Mouse (Mus musculus) erythroblast, embryonic 14.5 days (primary cell): ENCODE data around the gene Ctf1. TPM values are rescaled to one million over a fixed set of nuclear protein-coding genes. Genes with fewer than 3 reads are reported as not detected.

Experiments
- H3K27me3 ChIP-seq: 2 replicates; pipeline ENCODE4 v1.6.1; 2012; ENCODE audit warnings: inconsistent platforms; ENCODE audit not compliant: control insufficient read depth
- H3K36me3 ChIP-seq: 2 replicates; pipeline ENCODE4 v1.6.1; 2012; ENCODE audit warnings: mild to moderate bottlenecking, inconsistent platforms; ENCODE audit not compliant: control insufficient read depth
- H3K4me1 ChIP-seq: 2 replicates; pipeline ENCODE4 v1.6.1; 2012; ENCODE audit warnings: inconsistent platforms; ENCODE audit not compliant: control insufficient read depth
- H3K4me3 ChIP-seq: replicated peaks from 2 replicates; pipeline ENCODE3; 2012; ENCODE audit warnings: moderate library complexity, mild to moderate bottlenecking, inconsistent platforms
- H3K9me3 ChIP-seq: 2 replicates; pipeline ENCODE4 v1.6.1; 2012; ENCODE audit warnings: low read length, inconsistent platforms, mixed read lengths; ENCODE audit not compliant: control insufficient read depth
- GATA1 ChIP-seq: IDR thresholded peaks from 2 replicates; pipeline ENCODE4 v1.6.1; 2012; ENCODE audit warnings: low read length, inconsistent platforms, mixed read lengths
- TAL1 ChIP-seq: IDR thresholded peaks from 3 replicates; pipeline ENCODE4 v1.6.1; 2012; ENCODE audit warnings: low read length, inconsistent platforms, mixed read lengths
- polyA plus RNA-seq: library from polyadenylated mRNA; stranded (reverse); fragments of >175 nt; gene quantifications from 2 replicates; pipeline ENCODE4 v1.2.3, GENCODE M21; 2012

Gene Ctf1
- polyA plus RNA-seq, 1 experiment: 0.06 TPM

- H3K4me1 ChIP-seq: peaks cover 39% of the 10 kb centered on the region
- H3K4me3 ChIP-seq: peak overlapping the region; percentile 80
- no peaks in the 10 kb centered on the region for H3K27me3 ChIP-seq
- H3K36me3 ChIP-seq: peaks cover 23% of the 10 kb centered on the region
- TF ChIP-seq TAL1 (no peak), GATA1 (no peak)
- H3K9me3 ChIP-seq: no peaks in the 10 kb centered on the region
Measured at GRCm38 (mm10) chr7:127707045-127707956, 5.2 kb upstream of the Ctf1 start.

- Histone ChIP-seq H3K36me3 (peaks cover 22% of the 10 kb centered on the region), H3K9me3 (no peaks in the 10 kb centered on the region), H3K27me3 (no peaks in the 10 kb centered on the region), H3K4me1 (peaks cover 43% of the 10 kb centered on the region), H3K4me3 (peak overlapping the region; percentile 80)
- TF ChIP-seq GATA1: no peak
- TF ChIP-seq TAL1: no peak
Measured at GRCm38 (mm10) chr7:127707957-127708206, 4.7 kb upstream of the Ctf1 start.

- TF ChIP-seq TAL1: no peak
- no peak for TF ChIP-seq GATA1
Measured at GRCm38 (mm10) chr7:127708207-127709078, 4.1 kb upstream of the Ctf1 start, which contains the start of gene Bcl7c. Gene Bcl7c, minus strand, starts transcription at chr7:127708933.

GRCm38 (mm10) chr7:127709261-127709979, 3.1 kb upstream of the Ctf1 start:
- H3K36me3 ChIP-seq: peaks cover 18% of the 10 kb centered on the region
- no peaks in the 10 kb centered on the region for H3K27me3 ChIP-seq
- no peaks in the 10 kb centered on the region for H3K9me3 ChIP-seq
- no peak for TF ChIP-seq GATA1
- TF ChIP-seq TAL1: no peak
- peaks cover 45% of the 10 kb centered on the region for H3K4me1 ChIP-seq
- peak overlapping the region; percentile 80 for H3K4me3 ChIP-seq

More at GRCm38 (mm10) chr7:127708207-127709078, 4.1 kb upstream of the Ctf1 start, which contains the start of gene Bcl7c:
- H3K36me3 ChIP-seq: peaks cover 19% of the 10 kb centered on the region
- H3K9me3 ChIP-seq: no peaks in the 10 kb centered on the region
- peak within 1 kb of the TSS; percentile 80 for H3K4me3 ChIP-seq
- peaks cover 48% of the 10 kb centered on the region for H3K4me1 ChIP-seq
- no peaks in the 10 kb centered on the region for H3K27me3 ChIP-seq

- H3K4me1 ChIP-seq: peaks cover 45% of the 10 kb centered on the region
- peaks cover 3% of the 10 kb centered on the region for H3K27me3 ChIP-seq
- H3K36me3 ChIP-seq: peaks cover 6% of the 10 kb centered on the region
- TF ChIP-seq TAL1 (no peak), GATA1 (no peak)
- H3K4me3 ChIP-seq: no peak overlapping the region
- no peaks in the 10 kb centered on the region for H3K9me3 ChIP-seq
Measured at GRCm38 (mm10) chr7:127711031-127711430, 1.5 kb upstream of the Ctf1 start.

GRCm38 (mm10) chr7:127711456-127711855, 1.1 kb upstream of the Ctf1 start:
- Histone ChIP-seq H3K4me1 (peaks cover 45% of the 10 kb centered on the region), H3K27me3 (peaks cover 7% of the 10 kb centered on the region), H3K9me3 (no peaks in the 10 kb centered on the region), H3K4me3 (no peak overlapping the region), H3K36me3 (peaks cover 2% of the 10 kb centered on the region; the same call in 1 of the 2 replicates)
- TF ChIP-seq GATA1 (no peak), TAL1 (no peak)

- peaks cover 20% of the 10 kb centered on the region for H3K27me3 ChIP-seq
- no peaks in the 10 kb centered on the region; the same call in 1 of the 2 replicates for H3K36me3 ChIP-seq
- H3K4me3 ChIP-seq: no peak overlapping the region
- no peaks in the 10 kb centered on the region for H3K9me3 ChIP-seq
- peaks cover 26% of the 10 kb centered on the region for H3K4me1 ChIP-seq
- TF ChIP-seq TAL1 (no peak), GATA1 (no peak)
Measured at GRCm38 (mm10) chr7:127714816-127715215, 2.3 kb downstream of the Ctf1 start.

- Histone ChIP-seq H3K4me1 (peaks cover 22% of the 10 kb centered on the region), H3K4me3 (peak overlapping the region; percentile 53), H3K36me3 (no peaks in the 10 kb centered on the region; the same call in 1 of the 2 replicates), H3K27me3 (peaks cover 20% of the 10 kb centered on the region), H3K9me3 (no peaks in the 10 kb centered on the region)
- TF ChIP-seq GATA1 (no peak), TAL1 (no peak)
Measured at GRCm38 (mm10) chr7:127716992-127717391, 4.5 kb downstream of the Ctf1 start.

- H3K9me3 ChIP-seq: no peaks in the 10 kb centered on the region
Measured at GRCm38 (mm10) chr7:127718339-127718738, 5.8 kb downstream of the Ctf1 start.

More at GRCm38 (mm10) chr7:127718339-127718738, 5.8 kb downstream of the Ctf1 start:
- Histone ChIP-seq H3K4me3 (no peak overlapping the region), H3K36me3 (no peaks in the 10 kb centered on the region; the same call in 1 of the 2 replicates), H3K27me3 (peaks cover 20% of the 10 kb centered on the region), H3K4me1 (peaks cover 9% of the 10 kb centered on the region)
- TF ChIP-seq TAL1: no peak
- no peak for TF ChIP-seq GATA1
